Mouse (Mus musculus) monocyte, adult 59 days (primary cell): ENCODE data around the gene Gm19410. TPM values are rescaled to one million over a fixed set of nuclear protein-coding genes. Genes with fewer than 3 reads are reported as not detected.

Experiments
- total RNA-seq, 2 experiments: library from RNA; stranded (reverse); gene quantifications; one replicate each; pipeline ENCODE4 v1.2.4; 2023

Gm19410 gene
- not detected for total RNA-seq

GRCm38 (mm10) chr8:35765499-35766193 is at the start of gene Gm19410:
Gene Gm19410 (plus strand): TSS chr8:35765790.

